Comparison of ENCODE assay signal across 8 mouse cellular contexts in the genomic region with DNA sequence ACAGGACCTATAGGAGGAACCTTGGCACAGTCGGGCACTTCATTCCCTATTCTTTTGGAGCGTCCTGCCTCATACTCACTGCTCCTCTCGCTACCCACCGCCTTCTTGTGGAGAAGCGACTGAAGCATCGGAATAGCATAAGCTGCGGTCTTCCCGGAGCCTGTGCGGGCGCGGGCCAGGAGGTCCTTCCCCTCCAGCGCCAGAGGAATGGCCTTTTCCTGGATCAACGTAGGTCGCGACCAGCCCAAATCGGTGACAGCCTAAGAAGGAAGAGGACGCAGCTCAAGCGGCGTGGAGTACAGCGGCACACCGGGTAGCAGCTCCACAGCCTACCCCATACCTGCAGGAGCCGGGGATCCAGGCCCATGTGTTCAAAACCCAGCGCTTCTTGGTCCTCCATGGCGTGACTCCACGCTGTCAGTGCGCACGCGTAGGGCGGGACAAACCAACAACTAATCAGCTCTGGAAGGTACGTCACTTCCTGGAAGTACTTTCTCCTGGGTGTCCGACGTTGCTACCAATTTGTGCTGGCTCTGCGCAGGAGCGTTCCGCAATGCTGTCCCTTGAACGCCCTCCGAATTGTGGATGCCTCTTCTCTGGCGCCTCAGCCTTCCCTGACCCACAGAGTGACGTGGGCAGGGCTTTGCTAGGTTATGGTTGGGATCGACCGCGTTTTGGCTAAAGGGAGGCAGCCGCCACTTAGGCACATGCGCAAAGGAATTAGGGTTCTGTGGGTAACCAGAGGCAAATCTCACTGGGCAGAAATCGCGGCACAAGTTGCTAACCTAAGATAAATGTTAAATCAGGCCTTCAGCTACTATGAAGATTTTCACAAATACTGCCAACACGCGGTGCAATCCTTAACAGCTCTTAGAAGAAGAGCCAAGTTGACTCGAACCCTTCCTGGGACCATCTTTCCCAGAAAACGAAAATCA. TPM values are rescaled to one million over a fixed set of nuclear protein-coding genes. Genes with fewer than 3 reads are reported as not detected.
A peak's percentile ranks its signal among the peaks of the same experiment; 100 is the strongest.
DNase-seq lines count a peak whose midpoint lies in the region; ATAC-seq and TF ChIP-seq lines count a peak whose summit lies in the region.

A gene (minus strand): TSS at position 453 of the 935 bp plus-strand sequence.

- H3K27me3 ChIP-seq in MEL (ENCODE audit: control insufficient read depth in 1 of 2, insufficient read depth in 2 of 2, low read length in 2 of 2) = no peaks in the 10 kb centered on the region
- no peaks in the 10 kb centered on the region for H3K27me3 ChIP-seq in cerebellum, adult 2 months (ENCODE audit: control insufficient read depth, insufficient read depth, low read length)
- no peaks in the 10 kb centered on the region for H3K27me3 ChIP-seq in forebrain, postnatal 0 days (ENCODE audit: insufficient read depth, low read length)
- no peaks in the 10 kb centered on the region for H3K27me3 ChIP-seq in lung, embryonic 15.5 days

- no peak for TF ChIP-seq RAD21 in MEL (IDR thresholded peaks at IDR 0.05; ENCODE audit: low read depth, low read length)

- H3K9ac ChIP-seq in MEL (ENCODE audit: control insufficient read depth, low read depth, low read length, poor library complexity, severe bottlenecking) = peak within 1 kb of the TSS; percentile 79
- H3K9ac ChIP-seq in forebrain, postnatal 0 days = peak within 1 kb of the TSS; percentile 64
- peak within 1 kb of the TSS; percentile 79 for H3K9ac ChIP-seq in lung, embryonic 15.5 days

- TF ChIP-seq CTCF in MEL (IDR thresholded peaks at IDR 0.05 in 2 of 3, conservative IDR thresholded peaks at IDR 0.05 in 1 of 3; ENCODE audit: control insufficient read depth in 1 of 3, insufficient read depth in 1 of 3, low read depth in 2 of 3, low read length in 3 of 3, poor library complexity in 1 of 3, severe bottlenecking in 1 of 3) = 0 out of 6 replicates have a peak, but pooled peaks of 1 of the 3 experiments have one; percentile 2
- no peak for TF ChIP-seq CTCF in cerebellum, adult 2 months (IDR thresholded peaks at IDR 0.05; ENCODE audit: borderline replicate concordance, insufficient read depth, low read depth, low read length)
- 0 out of 2 replicates have a peak, but pooled peaks have one; percentile 1 for TF ChIP-seq CTCF in forebrain, postnatal 0 days (IDR thresholded peaks at IDR 0.05; ENCODE audit: low read depth)

- H3K9me3 ChIP-seq in MEL (replicated peaks; ENCODE audit: insufficient read depth, low read length) = no peaks in the 10 kb centered on the region
- H3K9me3 ChIP-seq in forebrain, postnatal 0 days (ENCODE audit: low read length) = no peaks in the 10 kb centered on the region
- H3K9me3 ChIP-seq in lung, embryonic 15.5 days = no peaks in the 10 kb centered on the region

- TF ChIP-seq EP300 in MEL (IDR thresholded peaks at IDR 0.05; ENCODE audit: low read depth in 1 of 2, low read length in 2 of 2) = no peak

- H3K4me3 ChIP-seq in MEL (ENCODE audit: control insufficient read depth in 1 of 2, insufficient read depth in 1 of 2, low read depth in 2 of 2, low read length in 2 of 2) = peak within 1 kb of the TSS; percentile 62 to 71
- peak within 1 kb of the TSS; percentile 71 for H3K4me3 ChIP-seq in cerebellum, adult 2 months (replicated peaks; ENCODE audit: insufficient read depth, low read depth, low read length)
- peak within 1 kb of the TSS; percentile 81 for H3K4me3 ChIP-seq in forebrain, postnatal 0 days (ENCODE audit: low read depth, low read length)
- H3K4me3 ChIP-seq in lung, embryonic 15.5 days = peak within 1 kb of the TSS; percentile 76

- DNase-seq in MEL (ENCODE audit: low read depth, low spot score) = peak; percentile 99
- DNase-seq in cerebellum, adult 2 months = peak; percentile 93 to 95
- DNase-seq in forebrain, postnatal 0 days = peak; percentile 95
- DNase-seq in heart, postnatal 4 days = peak; percentile 92
- DNase-seq in layer of hippocampus, adult 8-10 months (ENCODE audit: low spot score in 2 of 2) = peak; percentile 93
- peak; percentile 88 for DNase-seq in ovary, adult 18-20 months (ENCODE audit: low spot score)
- DNase-seq in thymus, postnatal 0 days (ENCODE audit: low spot score) = peak; percentile 94

- peak; percentile 99 for ATAC-seq in forebrain, postnatal 0 days
- peak; percentile 98 for ATAC-seq in lung, embryonic 15.5 days (ENCODE audit: borderline replicate concordance, extremely low read depth, low FRiP score, low TSS enrichment)

- peaks cover 12 to 17% of the 10 kb centered on the region in 2 experiments for H3K36me3 ChIP-seq in MEL (ENCODE audit: control insufficient read depth in 1 of 2, insufficient read depth in 2 of 2, low read length in 2 of 2)
- H3K36me3 ChIP-seq in forebrain, postnatal 0 days (ENCODE audit: insufficient read depth) = peaks cover 55% of the 10 kb centered on the region
- H3K36me3 ChIP-seq in lung, embryonic 15.5 days = peaks cover 59% of the 10 kb centered on the region

- WGBS in cerebellum, adult 2 months = 1% methylated on average over 50 of the region's 50 CpGs
- 3% methylated on average over 50 of the region's 50 CpGs for WGBS in forebrain, postnatal 0 days
- WGBS in lung, embryonic 15.5 days = 2% methylated on average over 50 of the region's 50 CpGs

- peak within 1 kb of the TSS; percentile 76 for H3K4me2 ChIP-seq in forebrain, postnatal 0 days (ENCODE audit: low read depth)
- H3K4me2 ChIP-seq in lung, embryonic 15.5 days = peak within 1 kb of the TSS; percentile 87

- TF ChIP-seq POLR2A in MEL (IDR thresholded peaks at IDR 0.05; ENCODE audit: control insufficient read depth in 1 of 2, insufficient read depth in 1 of 2, low read depth in 1 of 2, low read length in 2 of 2, poor library complexity in 1 of 2) = peak; percentile 96 to 99
- peak; percentile 85; the same call in 1 of the 2 replicates for TF ChIP-seq POLR2A in cerebellum, adult 2 months (IDR thresholded peaks at IDR 0.05; ENCODE audit: borderline replicate concordance, insufficient read depth, low read length)

- peaks cover 21% of the 10 kb centered on the region for H3K79me2 ChIP-seq in MEL (ENCODE audit: control insufficient read depth, insufficient read depth, low read length, poor library complexity)

- peak within 1 kb of the TSS; percentile 73 for H3K27ac ChIP-seq in MEL (ENCODE audit: control insufficient read depth, low read depth, low read length)
- peak within 1 kb of the TSS; percentile 74 for H3K27ac ChIP-seq in cerebellum, adult 2 months (ENCODE audit: insufficient read depth, low read length)
- peak within 1 kb of the TSS; percentile 94 for H3K27ac ChIP-seq in forebrain, postnatal 0 days (ENCODE audit: low read depth, low read length)
- H3K27ac ChIP-seq in lung, embryonic 15.5 days = peak within 1 kb of the TSS; percentile 97

- H3K4me1 ChIP-seq in MEL (ENCODE audit: control insufficient read depth in 1 of 2, insufficient read depth in 2 of 2, low read length in 2 of 2) = peaks cover 0 to 14% of the 10 kb centered on the region in 2 experiments; a peak in 3 of 4 replicates
- peaks cover 6% of the 10 kb centered on the region; the same call in 1 of the 2 replicates for H3K4me1 ChIP-seq in cerebellum, adult 2 months (ENCODE audit: control insufficient read depth, insufficient read depth, low read length)
- peaks cover 10% of the 10 kb centered on the region for H3K4me1 ChIP-seq in forebrain, postnatal 0 days (ENCODE audit: insufficient read depth)
- peaks cover 8% of the 10 kb centered on the region for H3K4me1 ChIP-seq in lung, embryonic 15.5 days

TF ChIP-seq in MEL, 35 proteins besides CTCF, POLR2A, EP300 and RAD21 (continues in another document):
- TF ChIP-seq ZKSCAN1 (IDR thresholded peaks at IDR 0.05; ENCODE audit: low read depth, low read length) (no peak), UBTF (IDR thresholded peaks at IDR 0.05; ENCODE audit: borderline replicate concordance, insufficient read depth, low read depth, low read length) (no peak), TAL1 (IDR thresholded peaks at IDR 0.05; ENCODE audit: low read length) (peak; percentile 73), GATA1 (IDR thresholded peaks at IDR 0.05; ENCODE audit: low read depth, low read length) (peak; percentile 90), ETS1 (IDR thresholded peaks at IDR 0.05; ENCODE audit: low read depth, low read length) (peak; percentile 59; the same call in 1 of the 2 replicates), SIN3A (IDR thresholded peaks at IDR 0.05; ENCODE audit: low read length) (peak; percentile 98), MYB (IDR thresholded peaks at IDR 0.05; ENCODE audit: low read depth, low read length) (no peak), POLR2AphosphoS5 (IDR thresholded peaks at IDR 0.05; ENCODE audit: borderline replicate concordance, low read depth, low read length) (no peak), ELF1 (IDR thresholded peaks at IDR 0.05; ENCODE audit: low read depth, low read length) (peak; percentile 78), JUND (IDR thresholded peaks at IDR 0.05; ENCODE audit: low read depth, low read length) (no peak), GABPA (IDR thresholded peaks at IDR 0.05; ENCODE audit: low read depth, low read length) (no peak), HCFC1 (IDR thresholded peaks at IDR 0.05; ENCODE audit: low read depth, low read length) (peak; percentile 99), NRF1 (IDR thresholded peaks at IDR 0.05; ENCODE audit: insufficient read depth, low read depth, low read length, poor library complexity, severe bottlenecking) (peak; percentile 91), ZNF384 (IDR thresholded peaks at IDR 0.05; ENCODE audit: low read depth, low read length) (no peak), MAX (IDR thresholded peaks at IDR 0.05; ENCODE audit: low read length) (peak; percentile 94), MEF2A (IDR thresholded peaks at IDR 0.05; ENCODE audit: extremely low read depth, insufficient replicate concordance, low read depth, low read length, poor library complexity, severe bottlenecking) (no peak), ZMIZ1 (IDR thresholded peaks at IDR 0.05; ENCODE audit: low read depth, low read length) (peak; percentile 61), MAFK (IDR thresholded peaks at IDR 0.05; ENCODE audit: borderline replicate concordance, low read depth, low read length) (no peak), E2F4 (IDR thresholded peaks at IDR 0.05; ENCODE audit: borderline replicate concordance, low read depth, low read length) (no peak), CHD1 (IDR thresholded peaks at IDR 0.05; ENCODE audit: low read depth, low read length) (no peak)

RNA-seq across cellular contexts. Expression of the gene that starts here (rescaled TPM):
- total RNA-seq in MEL (2012; rRNA removed) = 178 and 201 TPM in 2 replicates
- polyA plus RNA-seq in MEL (2012; ENCODE audit: insufficient read depth in 1 of 2, insufficient read length in 2 of 2, low read depth in 1 of 2, low replicate concordance in 2 of 2, missing spikeins in 1 of 2) = 100 to 1,000 TPM in 1 of 2 experiments, not detected in 1; 138 TPM
- 48.5 and 49.4 TPM in 2 replicates for polyA plus RNA-seq in cerebellum, adult 2 months (2012; rRNA removed)
- 70.4 and 76.9 TPM in 2 replicates for total RNA-seq in forebrain, postnatal 0 days (2014; rRNA removed)
- polyA plus RNA-seq in forebrain, postnatal 0 days (2015; fragmentation: Nextera tagmentation; extraction: Ambion mirVana) = 65.7 and 71.3 TPM in 2 replicates
- total RNA-seq in heart, postnatal 4 days (2021) = 10 to 100 TPM; 37.5 to 38.2 TPM
- total RNA-seq in layer of hippocampus, adult 8-10 months (2022) = 10 to 100 TPM; 45.9 to 52.9 (median 47.5) TPM
- polyA plus RNA-seq in lung, embryonic 15.5 days (2015; fragmentation: Nextera tagmentation; extraction: Ambion mirVana) = 89.7 and 91.0 TPM in 2 replicates
- polyA plus RNA-seq in thymus, postnatal 0 days (2015; fragmentation: Nextera tagmentation; extraction: Ambion mirVana) = 81.6 and 83.9 TPM in 2 replicates

Comparison
In these comparisons a context has a peak if more than half of its experiments do, and no peak if none do; other contexts are left out.
1. Peak in every context shown above with its lines: DNase-seq, ATAC-seq, H3K4me3 ChIP-seq and H3K27ac ChIP-seq.